Mouse (Mus musculus): ENCODE measurements around the gene Pdlim1. TPM values are rescaled to one million over a fixed set of nuclear protein-coding genes. Genes with fewer than 3 reads are reported as not detected.

Gene Pdlim1
- total RNA-seq, 2 experiments from 2014 or later = 16.1 to 21.2 TPM

- peak; percentile 18 to 19 for DNase-seq (ENCODE audit: low spot score in 2 of 2)
- intact Hi-C loops (cut with DNase I) = no loop called here
Observed at GRCm38 (mm10) chr19:40183600-40183999, 88.0 kb downstream of the Pdlim1 start.

- intact Hi-C loops (cut with DNase I) = no loop called here
- no peak for DNase-seq (ENCODE audit: low spot score in 2 of 2)
Observed at GRCm38 (mm10) chr19:40178311-40178710, 93.3 kb downstream of the Pdlim1 start.

Other genes starting within 250 kb of the Pdlim1 start
- not detected for gene Cyp2c54, start 198.0 kb downstream of the Pdlim1 start, total RNA-seq (2021)
- not detected for gene Cyp2c50, start 182.2 kb downstream of the Pdlim1 start, total RNA-seq (2021)
- 1 to 10 TPM; 1.5 to 2.2 TPM for gene Cyp2c70, start 84.5 kb downstream of the Pdlim1 start, total RNA-seq (2021)
- 100 to 1,000 TPM; 111 to 167 TPM for gene Sorbs1, start 241.9 kb upstream of the Pdlim1 start, total RNA-seq (2021)

Measured in left cerebral cortex, postnatal 36 days (tissue).